Mouse (Mus musculus) Patski (cell line): ENCODE results near the gene Cep104. TPM values are rescaled to one million over a fixed set of nuclear protein-coding genes. Genes with fewer than 3 reads are reported as not detected.

Experiments used
- ATAC-seq: fragments of 100-300 bp; one replicate; pipeline ENCODE4 v1.8.0; 2021
- CTCF ChIA-PET: fragments of 350-600 bp; sonication (Branson Sonifier 250); formaldehyde crosslinking; loops from one replicate; lab custom pipeline; 2022; ENCODE audit warnings: inconsistent platforms; lab: Charles Lee
- POLR2A ChIA-PET: fragments of 350-600 bp; sonication (Branson Sonifier 250); formaldehyde crosslinking; loops from one replicate; lab custom pipeline; 2022; ENCODE audit warnings: antibody characterized with exemption, inconsistent platforms; lab: Charles Lee
- DNase-seq: peaks from one replicate; pipeline ENCODE4 v3.0.0-alpha.2; 2011; ENCODE audit warnings: low read depth, low spot score
- H3K27me3 ChIP-seq: fragments of 371-371 bp; one replicate; pipeline ENCODE4 v1.5.1; 2021
- CTCF ChIP-seq: fragments of 100-300 bp; IDR thresholded peaks from one replicate; pipeline ENCODE4 v1.5.1; 2021
- in situ Hi-C: fragments of 300-500 bp; cut with MboI; formaldehyde crosslinking; loops from 3 replicates; pipeline ENCODE4 v1.11.1; 2018; ENCODE audit warnings: low pct_unique_long_range_greater_than_20kb, mixed read lengths
- polyA plus RNA-seq: library from polyadenylated mRNA; unstranded; gene quantifications from one replicate; pipeline ENCODE4 v1.2.3, GENCODE M21; 2021

Gene Cep104
- polyA plus RNA-seq, 1 experiment from 2014 or later, result 19.2 TPM

DNA sequence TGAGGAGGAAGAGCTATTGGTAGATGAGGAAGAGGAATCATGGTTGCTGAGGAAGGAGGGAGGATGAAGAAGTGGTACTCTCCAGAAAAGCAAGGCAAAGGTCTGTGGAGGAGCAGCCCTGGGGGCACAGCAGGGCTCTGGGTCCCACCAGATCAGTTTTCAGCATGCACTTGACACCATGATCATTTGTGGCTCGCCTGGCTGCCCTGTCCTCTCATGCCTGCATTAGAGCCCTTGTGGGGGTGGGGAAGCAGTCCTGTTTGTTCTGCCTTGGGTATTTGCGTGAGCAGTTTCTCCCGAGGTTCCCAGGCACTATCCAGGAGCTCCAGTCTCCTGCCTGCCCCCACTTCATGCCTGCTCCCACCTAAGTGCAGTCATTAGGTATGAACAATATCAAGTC lies 62.1 kb downstream of the Cep104 start:
- no peak for TF ChIP-seq CTCF
- H3K27me3 ChIP-seq, result peaks cover 5% of the 10 kb centered on the region
- ChIA-PET CTCF (interaction anchor here (1.1 kb wide), 1 partner anchor 8 kb away, joined by 3 read pairs; no protein-coding TSS in a partner anchor), POLR2A (no interaction called here)
- DNase-seq (no peak), ATAC-seq (no peak)
- in situ Hi-C loops, result loop anchor here (25.0 kb wide), 1 partner anchor 250 kb away; no protein-coding TSS in a partner anchor

DNA sequence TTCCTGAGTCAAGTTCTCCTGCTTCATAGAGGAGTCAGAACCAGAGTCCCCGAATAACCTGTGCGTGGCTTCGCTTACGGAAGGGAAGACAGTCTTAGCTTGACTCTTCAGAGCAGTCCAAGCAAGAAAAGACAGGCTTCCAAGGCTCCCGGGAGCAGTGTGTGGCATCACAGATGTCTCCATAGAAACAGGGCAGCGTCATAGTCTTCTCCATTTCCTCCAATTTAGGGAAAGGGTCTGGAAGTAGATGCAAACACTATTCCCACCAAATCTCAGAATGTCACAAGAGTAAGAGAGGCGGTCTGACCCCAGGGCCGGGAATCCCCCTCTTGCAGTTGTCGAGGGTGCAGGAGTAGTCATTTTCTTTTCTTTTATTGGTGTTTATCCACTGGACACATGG lies 67.6 kb downstream of the Cep104 start, which contains the start of gene Ccdc27:
Ccdc27 (minus strand) TSS at position 101 of the 400 bp plus-strand sequence.
- TF ChIP-seq CTCF, result no peak
- no peak for DNase-seq
- no peak for ATAC-seq
- H3K27me3 ChIP-seq, result peaks cover 4% of the 10 kb centered on the region
- in situ Hi-C loops, result loop anchor here (25.0 kb wide), 1 partner anchor 245 kb away; no protein-coding TSS in a partner anchor
- ChIA-PET POLR2A (no interaction called here), CTCF (no interaction called here)

DNA sequence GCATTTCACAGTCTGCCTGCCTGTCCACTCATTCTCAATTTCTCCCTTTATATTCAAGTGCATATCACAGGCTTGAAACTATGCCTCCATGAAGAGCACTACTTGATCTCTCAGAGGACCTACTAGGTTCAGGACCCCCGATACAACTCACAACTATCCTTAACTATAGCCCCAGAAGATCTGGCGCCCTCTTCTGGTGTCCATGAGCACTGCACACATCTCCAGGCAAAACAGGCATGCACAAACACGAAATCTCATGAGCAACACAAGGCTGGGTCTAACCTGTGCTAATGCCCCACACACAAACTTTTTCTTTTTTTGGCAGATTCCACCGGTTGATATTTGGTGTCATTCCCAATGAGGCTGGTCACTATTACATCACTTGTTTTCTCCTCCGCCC lies 70.8 kb downstream of the Cep104 start:
- peaks cover 4% of the 10 kb centered on the region for H3K27me3 ChIP-seq
- CTCF ChIA-PET, result interaction anchor here (0.8 kb wide), 1 partner anchor 9 kb away, joined by 3 read pairs; no protein-coding TSS in a partner anchor
- ATAC-seq, result no peak
- TF ChIP-seq CTCF, result no peak
- in situ Hi-C loops, result loop anchor here (25.0 kb wide), 1 partner anchor 241 kb away; no protein-coding TSS in a partner anchor
- POLR2A ChIA-PET, result no interaction called here
- no peak for DNase-seq

DNA sequence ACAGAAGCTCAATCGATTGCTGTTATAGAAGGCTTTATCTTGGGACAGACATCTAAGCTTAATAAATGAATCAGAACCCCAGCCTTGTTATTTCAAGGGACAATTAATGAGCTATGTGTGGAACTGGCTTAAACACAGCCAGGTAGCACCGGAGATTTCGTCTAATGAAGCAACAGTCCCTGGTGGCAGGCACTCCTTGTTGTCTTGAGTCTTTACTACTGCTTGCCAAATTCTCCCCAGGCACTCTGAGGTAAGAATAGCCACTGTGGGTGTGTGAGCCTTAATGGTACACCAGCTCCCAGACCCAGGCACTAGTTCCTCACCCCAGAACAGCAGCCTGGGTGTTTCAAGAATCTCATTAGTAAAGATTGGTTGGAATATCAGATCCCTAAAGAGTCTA lies 76.4 kb downstream of the Cep104 start:
- TF ChIP-seq CTCF, result no peak
- POLR2A ChIA-PET, result no interaction called here
- DNase-seq (no peak), ATAC-seq (no peak)
- in situ Hi-C loops, result no loop called here
- peaks cover 1% of the 10 kb centered on the region for H3K27me3 ChIP-seq
- CTCF ChIA-PET, result no interaction called here

DNA sequence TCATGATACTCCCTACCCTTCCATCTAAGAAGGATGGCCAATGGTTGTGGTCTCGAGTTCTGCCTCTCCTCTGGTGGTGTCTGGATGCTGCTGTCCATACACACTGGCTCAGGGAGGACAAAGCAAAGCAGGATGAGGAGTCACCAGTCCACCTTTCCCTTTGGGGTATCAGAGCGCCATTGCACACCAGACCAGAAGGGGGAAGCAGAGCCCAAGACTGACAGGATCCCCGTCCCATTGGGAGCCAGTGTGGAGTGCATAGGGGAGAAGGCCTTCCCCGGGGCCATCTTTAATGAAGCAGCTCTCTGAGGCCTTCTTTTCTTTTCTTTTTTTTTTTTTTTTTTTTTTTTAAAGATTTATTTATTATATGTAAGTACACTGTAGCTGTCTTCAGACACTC lies 78.1 kb downstream of the Cep104 start:
- TF ChIP-seq CTCF, result no peak
- ChIA-PET POLR2A (no interaction called here), CTCF (no interaction called here)

DNA sequence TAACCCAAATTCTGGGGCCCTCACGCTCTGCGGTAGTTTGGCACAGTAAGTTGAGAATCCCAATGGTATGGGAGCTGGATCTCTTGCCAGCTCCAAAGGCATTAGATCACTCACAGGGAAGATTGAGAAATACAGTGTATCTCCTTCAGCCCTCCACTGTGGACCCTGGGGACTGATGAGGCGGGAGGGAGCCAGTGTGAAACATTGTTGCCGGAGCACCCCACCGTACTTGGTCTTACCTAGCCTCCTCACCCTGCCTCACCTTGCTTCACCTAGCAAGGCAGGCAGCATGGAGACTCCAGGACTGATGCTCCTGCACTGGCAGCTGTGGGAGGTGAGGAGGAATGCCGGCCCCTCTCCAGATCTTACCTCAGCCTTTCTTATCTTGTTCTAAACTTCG lies 80.5 kb downstream of the Cep104 start:
- ATAC-seq, result no peak
- H3K27me3 ChIP-seq, result peaks cover 3% of the 10 kb centered on the region
- in situ Hi-C loops, result no loop called here
- CTCF ChIA-PET, result no interaction called here
- POLR2A ChIA-PET, result no interaction called here
- DNase-seq, result no peak
- no peak for TF ChIP-seq CTCF

More for the DNA sequence above, 78.1 kb downstream of the Cep104 start:
- in situ Hi-C loops, result no loop called here
- no peak for ATAC-seq
- H3K27me3 ChIP-seq, result no peaks in the 10 kb centered on the region
- DNase-seq, result no peak

DNA sequence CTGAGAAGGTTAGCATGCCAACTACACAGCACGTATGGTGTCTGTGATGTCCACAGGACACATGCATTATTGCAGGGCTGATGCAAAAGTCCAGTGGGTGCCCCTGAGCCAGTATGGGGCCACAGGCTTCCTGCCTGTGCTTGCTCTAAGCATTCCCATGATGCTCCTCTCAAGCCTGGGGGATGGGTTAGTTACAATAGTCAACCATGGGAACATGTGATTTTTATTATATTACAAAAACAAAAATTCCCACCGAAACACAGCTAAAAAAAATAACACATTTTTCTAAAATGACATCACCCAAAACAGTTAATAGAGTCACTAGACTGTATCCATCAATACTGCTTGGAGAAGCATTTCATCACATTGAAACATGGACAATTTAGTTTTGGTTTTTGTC lies 81.1 kb downstream of the Cep104 start:
- in situ Hi-C loops, result no loop called here
- POLR2A ChIA-PET, result no interaction called here
- TF ChIP-seq CTCF, result no peak
- no peak for ATAC-seq
- DNase-seq, result no peak
- peaks cover 3% of the 10 kb centered on the region for H3K27me3 ChIP-seq
- CTCF ChIA-PET, result no interaction called here

DNA sequence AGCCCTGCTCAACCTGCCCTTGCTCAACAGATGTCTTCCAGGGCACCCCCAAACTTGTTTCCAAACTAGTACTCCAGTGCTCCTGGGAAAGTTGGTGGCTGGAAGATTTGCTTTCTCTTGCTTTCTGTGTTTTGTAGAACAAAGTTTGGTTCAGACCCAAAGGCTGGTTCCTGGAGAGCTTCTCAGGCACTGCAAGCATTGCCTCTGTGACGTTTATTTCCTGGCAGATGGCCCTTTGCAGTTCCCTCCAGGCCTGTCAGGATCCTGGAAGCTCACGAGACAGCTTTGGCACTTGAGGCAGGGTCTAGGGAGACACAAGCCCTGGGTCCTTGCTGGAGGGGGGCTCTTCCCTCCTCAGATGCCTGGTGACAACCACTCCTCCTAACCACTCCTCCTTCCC lies 81.7 kb downstream of the Cep104 start:
- CTCF ChIA-PET, result no interaction called here
- no peak for DNase-seq
- no peak for TF ChIP-seq CTCF
- POLR2A ChIA-PET, result no interaction called here
- in situ Hi-C loops, result no loop called here
- ATAC-seq, result no peak
- peaks cover 3% of the 10 kb centered on the region for H3K27me3 ChIP-seq

DNA sequence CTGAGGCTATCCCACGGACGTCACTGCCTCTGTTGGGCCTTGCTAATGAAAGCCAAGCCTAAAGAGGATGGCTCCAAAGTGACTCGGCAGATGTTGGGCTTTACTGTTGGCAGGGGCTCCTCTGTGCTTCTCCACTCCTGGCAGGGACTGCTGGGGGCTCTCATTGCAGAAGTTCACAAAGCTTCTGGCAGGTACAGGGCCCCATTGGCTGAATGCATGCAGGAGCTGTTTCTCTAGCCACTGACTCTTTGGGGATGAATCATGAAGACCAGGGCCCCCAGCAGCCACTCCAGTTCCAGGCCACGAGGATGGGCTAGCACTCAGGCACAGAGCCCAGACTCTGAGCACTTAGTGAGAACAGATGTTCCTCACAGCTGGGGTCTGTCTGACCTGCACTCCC lies 82.7 kb downstream of the Cep104 start:
- DNase-seq, result no peak
- peaks cover 7% of the 10 kb centered on the region for H3K27me3 ChIP-seq
- ChIA-PET CTCF (no interaction called here), POLR2A (no interaction called here)
- in situ Hi-C loops, result no loop called here
- TF ChIP-seq CTCF, result no peak
- no peak for ATAC-seq

Other genes starting within 250 kb of the Cep104 start
- gene A430005L14Rik, start 18.0 kb upstream of the Cep104 start, polyA plus RNA-seq, result 20.7 TPM
- gene Dffb, start 68 bp upstream of the Cep104 start, polyA plus RNA-seq, result 4.1 TPM
- gene Lrrc47, start 36.5 kb downstream of the Cep104 start, polyA plus RNA-seq, result 44.3 TPM
- gene Smim1, start 51.0 kb downstream of the Cep104 start, polyA plus RNA-seq, result 46.4 TPM
- gene Ccdc27, start 67.5 kb downstream of the Cep104 start, polyA plus RNA-seq, result 0.03 TPM
- 0.46 TPM for gene Trp73, start 165.0 kb downstream of the Cep104 start, polyA plus RNA-seq
- gene Wrap73, start 167.2 kb downstream of the Cep104 start, polyA plus RNA-seq, result 15.9 TPM
- 55.4 TPM for gene Tprgl, start 185.5 kb downstream of the Cep104 start, polyA plus RNA-seq
- 2.0 TPM for gene Megf6, start 195.5 kb downstream of the Cep104 start, polyA plus RNA-seq